Mouse (Mus musculus): ENCODE measurements at regions not wholly inside any gene's neighbourhood (a gene's known extent, or its start where the extent isn't known, plus 50 kb on each side); places are given as distances from the start of the nearest gene placed in this dataset.
A peak's percentile ranks its signal among the peaks of the same experiment; 100 is the strongest.

- Histone ChIP-seq H3K9ac (ENCODE audit: low read depth, low read length) (no peak overlapping the region), H3K27ac (ENCODE audit: low read depth, low read length) (no peak overlapping the region), H3K4me2 (replicated peaks; ENCODE audit: low read depth, low read length) (no peak overlapping the region), H3K27me3 (ENCODE audit: control insufficient read depth, insufficient read depth, low read length) (no peaks in the 10 kb centered on the region), H3K9me3 (ENCODE audit: control insufficient read depth, low read length) (no peaks in the 10 kb centered on the region), H3K4me1 (ENCODE audit: control insufficient read depth, insufficient read depth, low read length) (no peaks in the 10 kb centered on the region), H3K36me3 (ENCODE audit: control insufficient read depth, insufficient read depth, low read length) (no peaks in the 10 kb centered on the region), H3K4me3 (ENCODE audit: low read length) (no peak overlapping the region)
- ATAC-seq (ENCODE audit: low FRiP score, low TSS enrichment): no peak
- WGBS: 83% methylated on average over 7 of the region's 7 CpGs
Observed at GRCm38 (mm10) chr7:70606511-70606910, 240.0 kb upstream of the Nr2f2 start.

- no peaks in the 10 kb centered on the region for H3K9me3 ChIP-seq (ENCODE audit: control insufficient read depth, low read length)
- no peaks in the 10 kb centered on the region for H3K4me1 ChIP-seq (ENCODE audit: control insufficient read depth, insufficient read depth, low read length)
- 87% methylated on average over 5 of the region's 5 CpGs for WGBS
- no peaks in the 10 kb centered on the region for H3K27me3 ChIP-seq (ENCODE audit: control insufficient read depth, insufficient read depth, low read length)
- no peak overlapping the region for H3K9ac ChIP-seq (ENCODE audit: low read depth, low read length)
- H3K27ac ChIP-seq (ENCODE audit: low read depth, low read length): no peak overlapping the region
- H3K36me3 ChIP-seq (ENCODE audit: control insufficient read depth, insufficient read depth, low read length): no peaks in the 10 kb centered on the region
- H3K4me2 ChIP-seq (replicated peaks; ENCODE audit: low read depth, low read length): no peak overlapping the region
- no peak for ATAC-seq (ENCODE audit: low FRiP score, low TSS enrichment)
- H3K4me3 ChIP-seq (ENCODE audit: low read length): no peak overlapping the region
Observed at GRCm38 (mm10) chr7:70604471-70605174, 238.1 kb upstream of the Nr2f2 start.

- Histone ChIP-seq H3K4me1 (ENCODE audit: control insufficient read depth, insufficient read depth, low read length) (no peaks in the 10 kb centered on the region), H3K9ac (ENCODE audit: low read depth, low read length) (no peak overlapping the region), H3K9me3 (ENCODE audit: control insufficient read depth, low read length) (no peaks in the 10 kb centered on the region), H3K36me3 (ENCODE audit: control insufficient read depth, insufficient read depth, low read length) (no peaks in the 10 kb centered on the region), H3K4me3 (ENCODE audit: low read length) (no peak overlapping the region), H3K27ac (ENCODE audit: low read depth, low read length) (no peak overlapping the region), H3K4me2 (replicated peaks; ENCODE audit: low read depth, low read length) (no peak overlapping the region), H3K27me3 (ENCODE audit: control insufficient read depth, insufficient read depth, low read length) (no peaks in the 10 kb centered on the region)
- WGBS: 90% methylated on average over 6 of the region's 6 CpGs
- no peak for ATAC-seq (ENCODE audit: low FRiP score, low TSS enrichment)
Observed at GRCm38 (mm10) chr7:70593027-70593426, 226.5 kb upstream of the Nr2f2 start.

- no peak overlapping the region for H3K4me2 ChIP-seq (replicated peaks; ENCODE audit: low read depth, low read length)
- no peak overlapping the region; the same call in 1 of the 2 replicates for H3K9ac ChIP-seq (ENCODE audit: low read depth, low read length)
- H3K4me3 ChIP-seq (ENCODE audit: low read length): no peak overlapping the region
- no peak for ATAC-seq (ENCODE audit: low FRiP score, low TSS enrichment)
- no peaks in the 10 kb centered on the region for H3K36me3 ChIP-seq (ENCODE audit: control insufficient read depth, insufficient read depth, low read length)
- H3K27me3 ChIP-seq (ENCODE audit: control insufficient read depth, insufficient read depth, low read length): no peaks in the 10 kb centered on the region
- WGBS: 48% methylated on average over 13 of the region's 13 CpGs
- no peak overlapping the region for H3K27ac ChIP-seq (ENCODE audit: low read depth, low read length)
- H3K4me1 ChIP-seq (ENCODE audit: control insufficient read depth, insufficient read depth, low read length): no peaks in the 10 kb centered on the region
- H3K9me3 ChIP-seq (ENCODE audit: control insufficient read depth, low read length): no peaks in the 10 kb centered on the region
Observed at GRCm38 (mm10) chr7:70591361-70592256, 225.1 kb upstream of the Nr2f2 start.

DNA sequence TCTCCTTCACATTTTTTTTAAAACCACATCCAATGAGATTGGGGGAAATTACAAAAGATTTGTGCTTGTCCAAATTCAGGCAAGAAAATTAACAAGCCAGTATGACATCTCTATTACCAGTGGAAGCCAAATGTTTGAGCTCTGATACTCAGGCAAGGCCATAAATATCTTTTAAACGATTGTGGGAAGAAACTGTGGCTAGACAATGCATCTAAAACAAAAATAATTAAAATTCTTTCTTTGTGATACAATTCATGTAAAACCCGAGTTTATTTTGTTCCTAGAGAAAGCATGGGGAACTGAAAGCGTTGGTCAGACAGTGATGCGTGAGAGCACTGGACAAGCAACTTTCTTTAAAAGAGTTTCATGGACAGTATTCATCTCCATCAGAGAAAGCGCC lies 223.2 kb upstream of the Nr2f2 start:
- WGBS: 48% methylated on average over 5 of the region's 5 CpGs
- Histone ChIP-seq H3K27ac (ENCODE audit: low read depth, low read length) (peak overlapping the region; percentile 31; the same call in 1 of the 2 replicates), H3K4me3 (ENCODE audit: low read length) (no peak overlapping the region)

GRCm38 (mm10) chr7:70588061-70588460 lies 221.5 kb upstream of the Nr2f2 start:
- no peak overlapping the region for H3K9ac ChIP-seq (ENCODE audit: low read depth, low read length)
- H3K9me3 ChIP-seq (ENCODE audit: control insufficient read depth, low read length): no peaks in the 10 kb centered on the region
- no peak overlapping the region for H3K27ac ChIP-seq (ENCODE audit: low read depth, low read length)
- H3K4me1 ChIP-seq (ENCODE audit: control insufficient read depth, insufficient read depth, low read length): no peaks in the 10 kb centered on the region
- H3K4me3 ChIP-seq (ENCODE audit: low read length): no peak overlapping the region
- no peaks in the 10 kb centered on the region for H3K27me3 ChIP-seq (ENCODE audit: control insufficient read depth, insufficient read depth, low read length)
- H3K36me3 ChIP-seq (ENCODE audit: control insufficient read depth, insufficient read depth, low read length): no peaks in the 10 kb centered on the region
- no peak overlapping the region for H3K4me2 ChIP-seq (replicated peaks; ENCODE audit: low read depth, low read length)
- 98% methylated on average over 1 of the region's 1 CpGs for WGBS
- ATAC-seq (ENCODE audit: low FRiP score, low TSS enrichment): no peak

More for the DNA sequence above, 223.2 kb upstream of the Nr2f2 start:
- Histone ChIP-seq H3K36me3 (ENCODE audit: control insufficient read depth, insufficient read depth, low read length) (no peaks in the 10 kb centered on the region), H3K9ac (ENCODE audit: low read depth, low read length) (no peak overlapping the region), H3K9me3 (ENCODE audit: control insufficient read depth, low read length) (no peaks in the 10 kb centered on the region), H3K4me2 (replicated peaks; ENCODE audit: low read depth, low read length) (no peak overlapping the region), H3K4me1 (ENCODE audit: control insufficient read depth, insufficient read depth, low read length) (no peaks in the 10 kb centered on the region), H3K27me3 (ENCODE audit: control insufficient read depth, insufficient read depth, low read length) (no peaks in the 10 kb centered on the region)
- no peak for ATAC-seq (ENCODE audit: low FRiP score, low TSS enrichment)

DNA sequence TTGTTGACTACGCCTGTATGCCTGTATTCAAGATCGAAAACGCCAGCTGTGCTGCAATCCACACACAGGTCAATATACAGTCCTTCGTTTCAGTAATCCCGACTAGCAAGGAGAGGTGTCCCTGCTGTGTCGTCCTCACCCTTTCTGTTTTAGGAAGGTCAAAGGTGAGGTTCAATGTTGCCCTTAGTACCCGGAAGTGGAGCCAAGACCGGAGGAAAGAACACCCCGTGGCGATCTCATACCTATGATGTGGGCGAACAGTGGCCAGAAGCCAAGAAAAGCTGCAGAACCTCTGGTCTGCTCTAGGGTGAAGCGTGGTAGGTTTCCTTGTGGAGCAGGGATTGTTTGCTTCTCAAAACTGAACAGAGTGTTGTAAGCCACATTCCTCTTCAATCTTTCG lies 217.9 kb upstream of the Nr2f2 start:
- no peak for ATAC-seq (ENCODE audit: low FRiP score, low TSS enrichment)
- no peaks in the 10 kb centered on the region for H3K36me3 ChIP-seq (ENCODE audit: control insufficient read depth, insufficient read depth, low read length)
- no peak overlapping the region for H3K9ac ChIP-seq (ENCODE audit: low read depth, low read length)
- H3K27me3 ChIP-seq (ENCODE audit: control insufficient read depth, insufficient read depth, low read length): no peaks in the 10 kb centered on the region
- no peak overlapping the region for H3K4me3 ChIP-seq (ENCODE audit: low read length)
- no peaks in the 10 kb centered on the region for H3K4me1 ChIP-seq (ENCODE audit: control insufficient read depth, insufficient read depth, low read length)
- no peak overlapping the region for H3K27ac ChIP-seq (ENCODE audit: low read depth, low read length)
- WGBS: 78% methylated on average over 13 of the region's 13 CpGs
- H3K9me3 ChIP-seq (ENCODE audit: control insufficient read depth, low read length): no peaks in the 10 kb centered on the region
- H3K4me2 ChIP-seq (replicated peaks; ENCODE audit: low read depth, low read length): no peak overlapping the region

- H3K9me3 ChIP-seq (ENCODE audit: control insufficient read depth, low read length): no peaks in the 10 kb centered on the region
- no peak overlapping the region for H3K4me3 ChIP-seq (ENCODE audit: low read length)
- H3K27me3 ChIP-seq (ENCODE audit: control insufficient read depth, insufficient read depth, low read length): no peaks in the 10 kb centered on the region
- no peak overlapping the region for H3K4me2 ChIP-seq (replicated peaks; ENCODE audit: low read depth, low read length)
- no peak overlapping the region for H3K9ac ChIP-seq (ENCODE audit: low read depth, low read length)
- 37% methylated on average over 15 of the region's 15 CpGs for WGBS
- H3K36me3 ChIP-seq (ENCODE audit: control insufficient read depth, insufficient read depth, low read length): no peaks in the 10 kb centered on the region
- no peak overlapping the region for H3K27ac ChIP-seq (ENCODE audit: low read depth, low read length)
- ATAC-seq (ENCODE audit: low FRiP score, low TSS enrichment): peak; percentile 82
- H3K4me1 ChIP-seq (ENCODE audit: control insufficient read depth, insufficient read depth, low read length): 0 out of 2 replicates have a peak, but pooled peaks cover 5% of the 10 kb centered on the region
Observed at GRCm38 (mm10) chr7:70576112-70576910, 209.8 kb upstream of the Nr2f2 start.
